Mouse (Mus musculus) brain, embryonic 14.5 days (tissue): ENCODE measurements around the gene Dync1li2. TPM values are rescaled to one million over a fixed set of nuclear protein-coding genes. Genes with fewer than 3 reads are reported as not detected.
A peak's percentile ranks its signal among the peaks of the same experiment; 100 is the strongest.

Source experiments
- DNase-seq: peaks from one replicate; pipeline ENCODE4 v3.0.0-alpha.2; 2011; ENCODE audit warnings: low read depth
- CTCF ChIP-seq: fragments of 200-500 bp; IDR thresholded peaks from 2 replicates; pipeline ENCODE4 v1.5.1; 2012; ENCODE audit warnings: inconsistent platforms, mild to moderate bottlenecking, moderate library complexity, borderline replicate concordance; ENCODE audit not compliant: insufficient read depth, insufficient read length; ENCODE audit errors: extremely low read depth
- POLR2A ChIP-seq: fragments of 200-500 bp; IDR thresholded peaks from 2 replicates; pipeline ENCODE4 v1.6.1; 2012; ENCODE audit warnings: mild to moderate bottlenecking, inconsistent platforms, borderline replicate concordance; ENCODE audit not compliant: poor library complexity, insufficient read depth, insufficient read length, severe bottlenecking; ENCODE audit errors: extremely low read depth
- polyA plus RNA-seq: library from polyadenylated mRNA; depleted of rRNA; stranded (reverse); fragments of >200 nt; gene quantifications from 2 replicates; pipeline ENCODE4 v1.2.3, GENCODE M21; 2012; rRNA removed

Gene Dync1li2
- 89.9 and 110 TPM in 2 replicates for polyA plus RNA-seq

DNA sequence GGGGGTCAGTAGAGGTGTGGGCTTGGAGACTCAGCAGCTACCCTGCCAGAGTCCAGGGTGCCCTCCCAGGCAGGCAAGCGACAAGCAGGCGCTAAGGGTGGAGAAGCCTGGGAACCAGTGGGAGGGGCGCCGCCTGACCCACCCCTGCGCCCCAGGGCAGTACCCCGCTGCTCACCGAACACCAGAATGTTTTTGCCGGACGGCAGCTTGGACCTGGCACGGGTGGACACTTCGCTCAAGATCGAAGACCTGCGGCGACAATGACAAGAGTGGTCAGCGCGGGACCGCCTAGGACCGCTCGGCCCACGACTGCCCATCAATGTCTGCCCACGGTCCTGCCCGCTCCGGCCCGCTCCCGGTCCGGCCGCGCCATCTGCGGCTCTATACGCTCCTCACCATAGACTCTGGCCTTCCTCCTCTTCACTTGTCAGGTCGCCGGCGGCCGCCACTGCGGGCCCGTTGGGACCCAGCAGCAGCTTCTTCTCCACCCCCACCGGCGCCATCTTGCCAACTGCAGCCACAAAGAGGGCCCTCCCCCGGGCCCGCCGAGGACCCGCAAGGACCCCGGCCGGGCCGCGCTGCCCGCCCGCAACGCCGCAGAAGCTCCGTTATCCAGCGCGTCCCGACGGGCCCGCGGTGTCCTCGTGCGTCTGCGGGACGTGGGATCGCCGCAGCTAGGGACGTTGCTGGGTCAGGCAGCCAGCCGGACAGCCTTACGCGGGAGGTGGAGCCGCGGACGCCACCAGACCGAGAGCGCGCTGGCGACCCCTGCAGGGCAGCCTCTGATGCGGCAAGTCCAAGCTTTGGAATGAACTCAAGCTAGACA is at the start of gene Dync1li2:
Gene Dync1li2, minus strand, starts transcription at position 749 of the 826 bp plus-strand sequence.
- TF ChIP-seq CTCF = peak; percentile 91
- peak; percentile 54 for TF ChIP-seq POLR2A

GRCm38 (mm10) chr8:104479091-104479490 is 36.2 kb upstream of the Dync1li2 start:
- no peak for DNase-seq
- TF ChIP-seq CTCF = no peak
- no peak for TF ChIP-seq POLR2A

More for the DNA sequence above, at the start of gene Dync1li2:
- DNase-seq = peak; percentile 96

GRCm38 (mm10) chr8:104472465-104472864 is 29.6 kb upstream of the Dync1li2 start:
- TF ChIP-seq POLR2A (no peak), CTCF (no peak)
- no peak for DNase-seq

DNA sequence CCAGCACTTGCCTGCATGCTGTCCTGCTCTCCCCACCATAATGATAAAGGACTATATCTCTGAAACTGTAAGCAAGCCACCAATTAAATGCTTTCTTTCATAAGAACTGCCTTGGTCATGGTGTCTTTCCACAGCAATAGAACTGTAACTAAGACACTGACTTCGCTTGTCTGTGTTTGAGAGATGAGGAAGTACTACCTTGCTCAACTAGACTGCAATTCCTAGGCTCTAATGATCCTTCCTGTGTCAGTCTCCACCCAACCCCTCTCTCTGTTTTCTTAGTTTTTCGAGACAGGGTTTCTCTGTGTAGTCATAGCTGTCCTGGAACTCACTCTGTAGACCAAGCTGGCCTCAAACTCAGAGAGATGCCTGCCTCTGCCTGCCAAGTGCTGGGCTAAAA is 24.6 kb upstream of the Dync1li2 start:
- TF ChIP-seq CTCF = no peak
- no peak for TF ChIP-seq POLR2A
- no peak for DNase-seq

- TF ChIP-seq POLR2A (no peak), CTCF (no peak)
- no peak for DNase-seq
Measured at GRCm38 (mm10) chr8:104452177-104452576, 9.3 kb upstream of the Dync1li2 start.

DNA sequence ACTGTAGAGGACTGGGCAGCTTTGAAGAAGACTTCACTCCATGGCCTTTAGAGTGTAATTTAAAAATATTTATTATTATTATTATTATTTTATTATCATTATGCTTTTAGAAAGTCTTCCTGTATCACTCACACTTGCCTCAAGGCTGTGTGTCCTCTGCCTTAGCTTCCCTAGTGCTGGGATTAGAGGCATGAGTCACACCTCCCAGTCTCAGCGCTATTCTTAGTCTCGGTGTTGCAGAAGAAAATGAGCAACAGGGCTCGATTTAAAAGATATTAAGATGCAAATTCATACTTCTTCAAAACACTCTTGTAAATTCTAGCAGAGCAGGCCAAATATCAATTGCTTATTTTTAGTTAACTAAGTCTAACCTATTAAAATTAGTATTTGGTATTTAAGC is 5.9 kb upstream of the Dync1li2 start:
- DNase-seq = no peak
- no peak for TF ChIP-seq CTCF
- no peak for TF ChIP-seq POLR2A

DNA sequence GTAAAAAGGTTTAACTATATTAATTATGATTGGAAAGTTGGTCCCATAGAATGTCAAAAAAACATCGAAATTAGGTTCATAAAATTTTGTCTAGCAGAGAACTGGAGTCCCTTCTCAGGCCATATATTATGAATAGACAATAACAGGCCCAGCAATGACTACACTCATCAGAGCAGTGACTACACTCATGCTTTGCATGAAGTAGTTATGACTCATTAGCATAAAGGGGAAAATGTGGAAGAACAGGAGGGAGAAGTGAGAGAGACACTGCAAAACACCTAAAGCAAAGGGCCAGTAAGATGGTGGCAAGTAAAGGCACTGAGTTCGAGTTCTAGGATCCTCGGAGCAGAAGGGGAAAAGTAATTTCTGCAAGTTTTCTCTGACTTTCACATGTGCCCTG is 3.2 kb upstream of the Dync1li2 start:
- TF ChIP-seq CTCF (no peak), POLR2A (no peak)
- DNase-seq = no peak

DNA sequence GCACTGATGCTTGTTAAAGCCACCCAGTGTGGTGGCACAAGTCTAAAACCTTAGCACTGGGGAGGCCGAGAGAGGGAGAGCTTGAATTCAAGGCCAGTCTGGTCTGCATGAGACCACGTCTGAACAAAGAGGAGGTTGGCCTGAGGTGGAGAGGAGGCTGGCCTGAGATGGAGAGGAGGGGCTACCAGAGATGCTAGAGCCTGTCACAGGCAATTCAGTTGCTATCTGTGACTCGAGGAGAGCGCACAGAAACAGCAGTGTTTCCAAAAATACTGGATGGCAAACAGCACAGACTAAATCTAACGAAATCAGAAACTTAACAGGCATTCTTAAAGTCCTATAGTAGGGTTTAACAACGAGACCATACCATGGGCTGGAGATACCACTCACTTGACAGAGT is 2.4 kb upstream of the Dync1li2 start:
- TF ChIP-seq CTCF (no peak), POLR2A (no peak)
- no peak for DNase-seq

DNA sequence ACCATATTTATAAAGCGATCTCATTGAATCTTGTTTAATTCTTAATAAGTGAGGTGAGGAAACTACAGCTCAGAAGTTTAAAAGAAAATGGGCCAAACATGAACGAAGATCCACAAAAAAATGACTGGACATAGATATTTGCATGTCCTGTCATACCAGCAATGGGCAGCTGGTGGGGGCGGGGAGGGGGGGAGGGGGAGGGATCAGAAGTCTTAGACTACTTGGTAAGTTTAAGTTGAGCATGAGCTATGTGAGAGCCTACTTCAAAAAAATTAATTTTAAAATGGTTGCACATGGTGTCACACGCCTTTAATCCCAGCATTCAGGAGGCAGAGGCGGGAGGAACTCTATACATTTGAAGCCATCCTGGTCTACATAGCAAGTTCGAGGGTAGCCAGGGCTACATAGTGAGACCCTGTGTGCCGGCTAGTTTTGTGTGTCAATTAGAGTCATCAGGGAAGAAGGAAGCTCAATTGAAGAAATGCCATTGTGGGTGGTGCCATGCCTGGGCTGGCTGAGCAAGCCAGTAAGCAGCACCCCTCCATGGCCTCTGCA is 355 bp upstream of the Dync1li2 start:
- no peak for DNase-seq
- TF ChIP-seq CTCF = no peak

DNA sequence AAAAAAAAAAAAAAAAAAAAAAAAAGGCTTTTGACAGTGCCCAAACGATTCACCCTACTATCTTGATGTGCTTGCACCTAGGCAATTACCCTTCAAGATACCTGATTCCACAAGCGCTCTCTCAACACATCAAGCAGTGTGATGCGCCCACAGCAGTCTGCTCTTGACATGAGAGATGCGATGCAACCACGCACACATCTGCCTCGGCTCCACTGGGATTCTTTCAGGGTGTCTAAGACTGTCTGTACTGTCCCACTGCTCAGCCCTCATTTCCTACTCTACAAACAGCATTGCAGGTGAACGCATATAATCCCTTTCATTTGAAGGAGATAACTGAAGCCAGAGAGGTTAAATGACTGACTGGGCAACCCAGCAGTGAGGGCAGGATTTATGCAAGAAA is 1.2 kb downstream of the Dync1li2 start:
- DNase-seq = no peak
- TF ChIP-seq CTCF (no peak), POLR2A (no peak)

DNA sequence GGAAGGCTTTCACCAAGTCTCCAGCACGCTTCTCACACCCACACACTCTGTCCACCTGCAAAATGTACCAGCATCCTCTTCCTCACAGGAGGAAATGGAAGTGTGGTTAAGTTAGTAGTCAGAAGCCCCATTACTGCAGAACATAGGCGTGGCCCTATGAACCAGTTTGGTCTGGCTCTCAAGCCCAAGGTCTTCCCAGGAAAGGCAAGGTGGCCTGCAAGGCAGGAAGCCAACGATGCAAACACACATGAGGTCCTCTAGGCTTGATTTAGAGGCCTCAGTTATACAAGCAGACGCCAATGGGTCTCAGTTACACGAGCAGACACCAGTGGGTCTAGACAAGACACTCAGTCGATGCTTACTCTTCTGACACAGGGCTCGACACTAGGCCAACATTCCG is 3.4 kb downstream of the Dync1li2 start:
- DNase-seq = no peak
- no peak for TF ChIP-seq POLR2A
- TF ChIP-seq CTCF = no peak
